Mouse (Mus musculus) heart, embryonic 13.5 days (tissue): ENCODE data around the gene Arrdc5. TPM values are rescaled to one million over a fixed set of nuclear protein-coding genes. Genes with fewer than 3 reads are reported as not detected.
A peak's percentile ranks its signal among the peaks of the same experiment; 100 is the strongest.

ENCODE experiments used
- ATAC-seq: fragments of 200-750 bp; cut with Nextera tagmentation; 2 replicates; pipeline ENCODE4 v1.8.0; 2017; ENCODE audit warnings: moderate TSS enrichment; ENCODE audit not compliant: insufficient number of reproducible peaks, low FRiP score, low TSS enrichment; ENCODE audit errors: extremely low read depth
- H3K27ac ChIP-seq: fragments of 300-500 bp; sonication (generic); replicated peaks from 2 replicates; pipeline ENCODE4 v1.5.1; 2015; ENCODE audit warnings: moderate library complexity, mild to moderate bottlenecking, inconsistent platforms
- H3K27me3 ChIP-seq: fragments of 300-500 bp; sonication (generic); replicated peaks from 2 replicates; pipeline ENCODE4 v1.6.1; 2015; ENCODE audit warnings: mild to moderate bottlenecking, inconsistent platforms
- H3K36me3 ChIP-seq: fragments of 300-500 bp; sonication (generic); 2 replicates; pipeline ENCODE4 v1.6.1; 2015; ENCODE audit warnings: mild to moderate bottlenecking, inconsistent platforms
- H3K4me1 ChIP-seq: fragments of 300-500 bp; sonication (generic); 2 replicates; pipeline ENCODE4 v1.6.1; 2015; ENCODE audit warnings: inconsistent platforms
- H3K4me2 ChIP-seq: fragments of 300-500 bp; sonication (generic); 2 replicates; pipeline ENCODE4 v1.6.1; 2015; ENCODE audit warnings: inconsistent platforms, mild to moderate bottlenecking, moderate library complexity
- H3K4me3 ChIP-seq: fragments of 300-500 bp; sonication (generic); 2 replicates; pipeline ENCODE4 v1.5.1; 2015; ENCODE audit warnings: moderate library complexity, mild to moderate bottlenecking, inconsistent platforms
- H3K9ac ChIP-seq: fragments of 300-500 bp; sonication (generic); 2 replicates; pipeline ENCODE4 v1.6.1; 2015; ENCODE audit warnings: inconsistent platforms, mild to moderate bottlenecking, moderate library complexity
- H3K9me3 ChIP-seq: fragments of 300-500 bp; sonication (generic); 2 replicates; pipeline ENCODE4 v1.6.1; 2016; ENCODE audit warnings: inconsistent platforms
- WGBS: fragments of 180-500 bp; shearing (Covaris S2); methylation state at CpG from one replicate; pipeline ENCODE4 v1.1.7; 2015; ENCODE audit warnings: mixed read lengths; 5-methylcytosine and 5-hydroxymethylcytosine counted together
- polyA plus RNA-seq: library from polyadenylated mRNA; unstranded; fragments of >200 nt; fragmentation: Nextera tagmentation; extraction: Ambion mirVana; gene quantifications from 2 replicates; pipeline ENCODE4 v1.2.1, GENCODE M21; 2015

Arrdc5 gene
- polyA plus RNA-seq, result not detected in 2 replicates

DNA sequence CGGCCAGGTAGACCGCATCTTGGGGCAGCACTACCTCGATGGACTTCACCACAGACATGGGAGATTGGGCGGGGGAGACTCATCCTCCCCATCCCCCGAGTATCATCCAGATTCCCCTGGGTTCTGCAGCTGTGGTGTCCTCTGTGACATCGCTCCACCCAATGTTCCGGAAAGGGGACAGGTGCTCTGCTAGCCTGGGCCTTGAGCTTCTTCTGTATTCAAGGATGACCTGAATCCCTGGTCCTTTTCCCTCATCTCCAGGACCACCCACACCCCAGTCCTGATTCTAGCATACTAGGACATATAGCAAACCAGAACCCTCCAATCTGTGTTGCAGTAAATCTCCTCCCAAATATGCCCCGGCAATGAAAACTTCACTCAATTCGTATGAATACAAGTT lies at the start of gene Arrdc5:
Arrdc5 (minus strand) TSS at position 101 of the 400 bp plus-strand sequence.
- ATAC-seq, result no peak
- WGBS, result 87% methylated on average over 9 of the region's 9 CpGs
- Histone ChIP-seq H3K9ac (no peak within 1 kb of the TSS), H3K4me1 (peaks cover 26% of the 10 kb centered on the region), H3K36me3 (no peaks in the 10 kb centered on the region; the same call in 1 of the 2 replicates), H3K4me2 (no peak within 1 kb of the TSS), H3K27ac (no peak within 1 kb of the TSS), H3K27me3 (no peaks in the 10 kb centered on the region), H3K9me3 (no peaks in the 10 kb centered on the region), H3K4me3 (no peak within 1 kb of the TSS)

DNA sequence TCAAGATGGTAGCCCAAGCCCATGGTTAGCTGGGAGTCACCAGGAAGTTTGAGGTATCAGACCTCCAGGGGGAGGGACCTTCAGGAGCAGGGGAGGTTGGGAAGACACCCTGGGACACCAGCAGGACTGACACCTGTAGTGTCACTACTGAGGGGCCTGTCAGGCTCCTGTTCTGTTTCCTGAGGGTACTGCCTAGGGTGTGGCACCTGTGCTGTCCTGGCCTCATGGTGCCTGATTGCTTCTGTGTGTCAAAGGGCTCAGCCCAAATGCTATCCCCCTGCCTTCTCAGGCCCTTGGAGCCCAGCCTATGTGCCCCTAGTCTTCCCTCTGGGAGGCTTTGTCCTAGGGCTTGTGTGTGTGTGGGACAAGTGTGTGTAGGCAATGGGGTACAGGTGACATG lies 48.5 kb upstream of the Arrdc5 start:
- Histone ChIP-seq H3K27me3 (no peaks in the 10 kb centered on the region), H3K36me3 (peaks cover 30% of the 10 kb centered on the region), H3K9ac (no peak overlapping the region), H3K4me1 (peaks cover 39% of the 10 kb centered on the region), H3K27ac (no peak overlapping the region), H3K4me3 (no peak overlapping the region), H3K4me2 (no peak overlapping the region), H3K9me3 (no peaks in the 10 kb centered on the region)
- no peak for ATAC-seq

DNA sequence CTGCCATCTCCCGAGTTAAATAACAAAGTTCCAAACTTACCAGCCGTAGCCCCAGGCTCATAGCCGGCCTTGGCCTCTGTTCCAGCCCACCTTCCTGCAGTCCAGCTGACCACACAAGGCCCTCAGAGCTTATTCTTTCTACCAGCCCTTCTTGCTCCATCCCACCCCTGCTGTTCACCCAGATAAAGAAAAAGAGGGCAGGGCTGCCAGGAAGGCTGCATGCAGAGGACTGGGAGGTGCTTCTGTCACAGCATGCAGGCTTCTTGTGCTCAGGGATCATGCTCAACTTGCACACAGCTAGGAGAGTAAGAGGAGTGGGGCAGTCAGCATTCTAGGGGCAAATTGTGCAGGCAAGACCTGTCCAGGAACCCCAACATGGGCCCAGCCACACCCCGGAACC lies 48.0 kb upstream of the Arrdc5 start:
- no peak overlapping the region for H3K4me2 ChIP-seq
- no peaks in the 10 kb centered on the region for H3K27me3 ChIP-seq
- no peak overlapping the region for H3K27ac ChIP-seq
- no peaks in the 10 kb centered on the region for H3K9me3 ChIP-seq
- peaks cover 44% of the 10 kb centered on the region for H3K4me1 ChIP-seq
- H3K4me3 ChIP-seq, result no peak overlapping the region
- peak overlapping the region; percentile 40; the same call in 1 of the 2 replicates for H3K9ac ChIP-seq
- ATAC-seq, result no peak
- peaks cover 26% of the 10 kb centered on the region for H3K36me3 ChIP-seq
- WGBS, result 68% methylated on average over 4 of the region's 4 CpGs

DNA sequence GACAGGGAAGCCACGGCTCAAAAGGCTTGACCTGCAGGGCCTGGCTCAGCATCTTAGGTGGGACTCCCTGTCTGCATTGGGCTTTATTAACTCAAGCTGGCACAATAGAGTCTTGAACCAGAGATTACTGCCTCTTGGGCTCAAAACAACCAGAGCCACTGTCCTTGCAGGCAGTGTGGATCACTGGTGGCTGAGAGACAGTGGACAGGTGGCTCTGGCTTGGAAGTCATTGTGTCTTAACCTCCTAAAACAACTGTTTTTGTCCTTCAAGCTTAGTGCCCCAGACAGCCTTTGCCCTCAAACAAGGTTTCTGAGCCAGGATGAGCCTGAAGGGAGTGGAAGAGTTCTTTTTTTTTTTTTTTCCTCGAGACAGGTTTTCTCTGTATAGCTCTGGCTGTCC lies 45.3 kb upstream of the Arrdc5 start:
- no peak overlapping the region for H3K27ac ChIP-seq
- WGBS, result 63% methylated on average over 2 of the region's 2 CpGs
- H3K9ac ChIP-seq, result no peak overlapping the region
- no peak overlapping the region for H3K4me2 ChIP-seq
- H3K36me3 ChIP-seq, result peaks cover 7% of the 10 kb centered on the region
- H3K27me3 ChIP-seq, result no peaks in the 10 kb centered on the region
- H3K4me3 ChIP-seq, result no peak overlapping the region
- no peaks in the 10 kb centered on the region for H3K9me3 ChIP-seq
- H3K4me1 ChIP-seq, result peaks cover 58% of the 10 kb centered on the region
- ATAC-seq, result no peak

DNA sequence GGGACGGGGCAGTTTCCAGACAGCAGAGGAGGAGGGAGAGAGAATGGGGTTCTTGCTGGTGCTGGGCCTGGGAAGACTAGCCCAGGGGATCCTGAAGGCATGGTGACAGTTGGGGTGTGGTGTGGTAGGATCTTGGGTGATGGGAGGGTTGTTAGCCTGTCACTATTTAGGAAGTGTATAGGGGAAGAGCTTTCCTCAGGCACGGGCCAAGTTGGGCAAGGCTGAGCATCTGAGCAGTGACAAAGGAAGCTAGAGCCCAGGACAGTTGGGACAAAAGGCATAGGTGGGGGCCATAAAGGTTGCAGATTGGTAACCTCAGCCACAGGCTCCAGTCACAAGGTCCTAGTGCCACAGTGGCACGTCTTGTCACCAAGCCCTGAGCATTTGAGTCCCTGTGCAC lies 43.4 kb upstream of the Arrdc5 start:
- H3K9me3 ChIP-seq, result no peaks in the 10 kb centered on the region
- peak overlapping the region; percentile 24; the same call in 1 of the 2 replicates for H3K9ac ChIP-seq
- H3K4me3 ChIP-seq, result no peak overlapping the region
- H3K27me3 ChIP-seq, result no peaks in the 10 kb centered on the region
- H3K4me2 ChIP-seq, result no peak overlapping the region
- ATAC-seq, result no peak
- H3K4me1 ChIP-seq, result peaks cover 54% of the 10 kb centered on the region
- 89% methylated on average over 3 of the region's 3 CpGs for WGBS
- peaks cover 7% of the 10 kb centered on the region for H3K36me3 ChIP-seq
- no peak overlapping the region for H3K27ac ChIP-seq

DNA sequence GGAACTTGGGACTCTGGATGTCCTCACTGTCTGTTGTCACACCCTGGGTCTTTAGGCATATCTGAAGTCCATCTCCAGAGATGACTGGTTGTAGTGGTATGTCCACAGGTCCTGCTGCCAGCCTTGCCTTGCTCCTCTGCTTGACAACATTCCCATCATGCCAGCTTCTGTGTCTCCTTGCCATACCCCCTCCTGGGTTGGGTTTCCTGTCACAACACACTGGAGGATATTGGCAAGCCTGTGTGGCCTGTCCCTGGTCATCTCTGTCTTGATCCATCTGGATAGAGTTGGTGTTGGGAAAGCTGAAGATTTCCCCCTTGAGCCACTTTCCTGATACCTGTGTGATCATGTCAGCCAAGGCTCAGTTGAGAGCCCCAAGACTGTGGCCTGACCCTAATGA lies 40.6 kb upstream of the Arrdc5 start:
- Histone ChIP-seq H3K9me3 (no peaks in the 10 kb centered on the region), H3K27me3 (no peaks in the 10 kb centered on the region), H3K4me1 (peaks cover 62% of the 10 kb centered on the region), H3K4me2 (no peak overlapping the region), H3K27ac (0 out of 2 replicates have a peak overlapping the region, but pooled peaks have one; percentile 21), H3K9ac (peak overlapping the region; percentile 48), H3K4me3 (no peak overlapping the region), H3K36me3 (peaks cover 7% of the 10 kb centered on the region)
- no peak for ATAC-seq

DNA sequence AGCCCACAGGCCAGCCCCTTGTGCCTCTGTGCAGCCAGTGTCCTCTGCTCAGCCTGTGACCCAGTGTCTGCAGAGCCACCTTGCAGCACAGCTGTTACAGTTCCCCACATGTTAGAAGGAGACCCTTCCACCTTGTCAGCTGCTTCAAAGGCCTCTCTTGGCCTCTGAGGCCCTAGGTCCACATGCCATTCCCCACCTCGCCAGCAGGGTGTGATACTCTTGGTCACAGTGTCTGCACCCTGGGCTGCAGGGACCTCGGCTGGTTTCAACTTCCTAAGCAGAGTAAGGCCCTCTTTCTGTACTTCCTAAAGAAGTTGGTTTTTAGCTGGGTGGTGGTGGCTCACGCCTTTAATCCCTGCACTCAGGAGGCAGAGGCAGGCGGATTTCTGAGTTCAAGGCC lies 38.8 kb upstream of the Arrdc5 start:
- no peaks in the 10 kb centered on the region for H3K27me3 ChIP-seq
- H3K27ac ChIP-seq, result no peak overlapping the region
- H3K36me3 ChIP-seq, result no peaks in the 10 kb centered on the region
- no peak overlapping the region for H3K4me2 ChIP-seq
- no peak overlapping the region for H3K9ac ChIP-seq
- ATAC-seq, result no peak
- no peak overlapping the region for H3K4me3 ChIP-seq
- WGBS, result 59% methylated on average over 4 of the region's 4 CpGs
- H3K9me3 ChIP-seq, result no peaks in the 10 kb centered on the region
- peaks cover 65% of the 10 kb centered on the region for H3K4me1 ChIP-seq

DNA sequence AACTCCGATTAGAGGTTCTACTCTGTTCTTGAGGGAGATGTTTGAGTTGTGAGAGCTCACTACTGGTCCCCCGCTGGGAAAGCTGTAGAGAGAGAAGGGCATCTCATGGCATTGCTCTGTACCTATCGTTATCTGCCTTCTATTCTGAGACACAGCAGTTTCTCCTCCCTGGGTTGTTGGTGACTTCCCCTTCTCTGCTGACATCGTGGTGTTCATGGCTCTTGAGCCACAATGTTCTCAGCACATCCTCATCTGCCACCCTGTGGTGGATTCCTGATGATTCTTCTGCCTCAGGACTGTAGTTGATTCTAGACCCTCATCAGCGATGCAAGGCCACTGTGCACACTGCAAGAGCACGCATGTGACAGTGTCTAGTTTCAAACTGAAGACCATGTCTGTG lies 37.7 kb upstream of the Arrdc5 start:
- H3K36me3 ChIP-seq, result no peaks in the 10 kb centered on the region
- H3K27me3 ChIP-seq, result no peaks in the 10 kb centered on the region
- peak overlapping the region; percentile 47; the same call in 1 of the 2 replicates for H3K9ac ChIP-seq
- H3K9me3 ChIP-seq, result no peaks in the 10 kb centered on the region
- WGBS, result 66% methylated on average over 6 of the region's 6 CpGs
- no peak overlapping the region for H3K4me3 ChIP-seq
- peaks cover 65% of the 10 kb centered on the region for H3K4me1 ChIP-seq
- ATAC-seq, result no peak
- H3K27ac ChIP-seq, result 0 out of 2 replicates have a peak overlapping the region, but pooled peaks have one; percentile 32
- no peak overlapping the region for H3K4me2 ChIP-seq

DNA sequence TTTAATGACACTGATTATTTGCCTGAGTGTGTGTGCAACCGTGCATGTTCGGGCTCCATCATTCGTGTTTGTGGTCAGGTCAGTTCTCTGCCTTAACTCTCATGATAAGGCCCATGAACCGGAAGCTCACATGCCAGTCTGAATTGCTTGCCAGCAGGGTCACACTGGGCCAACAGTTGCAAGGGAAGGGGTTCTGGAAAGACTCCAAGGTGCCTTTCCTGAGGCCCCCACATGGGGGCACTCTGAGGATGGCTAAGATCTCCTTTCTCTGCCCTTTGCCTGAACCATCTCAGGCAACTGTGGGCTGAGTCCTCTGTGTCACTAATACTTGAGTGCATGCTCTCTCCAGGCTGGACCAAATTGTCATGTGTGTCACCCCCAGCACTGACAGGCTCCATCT lies 37.1 kb upstream of the Arrdc5 start:
- H3K4me3 ChIP-seq, result no peak overlapping the region
- no peaks in the 10 kb centered on the region for H3K27me3 ChIP-seq
- H3K36me3 ChIP-seq, result no peaks in the 10 kb centered on the region
- no peak overlapping the region for H3K4me2 ChIP-seq
- WGBS, result 34% methylated on average over 4 of the region's 4 CpGs
- H3K4me1 ChIP-seq, result peaks cover 66% of the 10 kb centered on the region
- no peak overlapping the region for H3K9ac ChIP-seq
- H3K9me3 ChIP-seq, result no peaks in the 10 kb centered on the region
- H3K27ac ChIP-seq, result 0 out of 2 replicates have a peak overlapping the region, but pooled peaks have one; percentile 32
- ATAC-seq, result 0 out of 2 replicates have a peak, but pooled peaks have one; percentile 15

DNA sequence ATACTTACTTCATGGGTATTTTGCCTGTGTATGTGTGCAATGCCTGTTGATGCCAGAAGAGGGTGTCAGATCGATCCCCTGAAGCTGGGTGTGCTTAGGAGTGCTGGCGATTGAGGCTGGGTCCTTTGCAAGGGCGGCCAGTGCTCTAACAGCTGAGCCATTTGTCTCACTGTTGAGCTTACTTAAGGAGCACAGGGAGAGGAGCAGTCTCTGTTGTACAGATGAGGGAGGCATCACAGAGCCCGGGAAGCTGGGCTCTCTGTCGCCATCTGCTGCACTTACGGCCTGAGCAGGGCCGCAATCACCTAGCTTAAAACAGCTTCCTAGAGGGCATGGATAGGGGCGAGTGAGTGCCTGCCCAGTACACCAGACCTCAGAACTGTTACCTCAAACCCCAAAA lies 32.9 kb upstream of the Arrdc5 start:
- no peak overlapping the region for H3K4me2 ChIP-seq
- 44% methylated on average over 8 of the region's 8 CpGs for WGBS
- no peaks in the 10 kb centered on the region for H3K27me3 ChIP-seq
- H3K27ac ChIP-seq, result no peak overlapping the region
- H3K9ac ChIP-seq, result 0 out of 2 replicates have a peak overlapping the region, but pooled peaks have one; percentile 8
- peaks cover 78% of the 10 kb centered on the region for H3K4me1 ChIP-seq
- H3K4me3 ChIP-seq, result no peak overlapping the region
- no peaks in the 10 kb centered on the region for H3K36me3 ChIP-seq
- no peak for ATAC-seq
- H3K9me3 ChIP-seq, result no peaks in the 10 kb centered on the region

DNA sequence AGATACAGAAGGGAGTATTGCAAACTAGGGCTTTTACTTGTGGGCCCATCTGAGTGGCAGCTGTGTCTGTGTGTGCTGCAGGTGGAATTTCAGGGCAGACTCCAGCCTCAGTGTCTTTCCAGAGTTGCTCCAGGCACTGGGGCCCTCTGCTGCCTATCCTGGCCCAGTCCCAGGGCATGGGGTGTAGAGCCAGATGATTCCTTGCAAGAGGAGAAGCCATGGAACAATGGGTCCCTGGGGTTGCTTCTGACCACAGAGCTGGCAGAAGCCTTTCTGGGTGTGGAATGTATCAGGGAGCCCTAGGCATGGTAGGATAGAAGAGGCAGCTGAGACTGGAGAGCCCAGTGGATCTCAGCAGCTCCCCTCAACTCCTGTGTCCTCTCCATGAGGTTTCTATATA lies 31.2 kb upstream of the Arrdc5 start:
- H3K9ac ChIP-seq, result peak overlapping the region; percentile 37; the same call in 1 of the 2 replicates
- H3K27me3 ChIP-seq, result no peaks in the 10 kb centered on the region
- no peak overlapping the region for H3K4me3 ChIP-seq
- ATAC-seq, result no peak
- H3K27ac ChIP-seq, result no peak overlapping the region
- peaks cover 74% of the 10 kb centered on the region for H3K4me1 ChIP-seq
- H3K4me2 ChIP-seq, result no peak overlapping the region
- no peaks in the 10 kb centered on the region for H3K36me3 ChIP-seq
- no peaks in the 10 kb centered on the region for H3K9me3 ChIP-seq

DNA sequence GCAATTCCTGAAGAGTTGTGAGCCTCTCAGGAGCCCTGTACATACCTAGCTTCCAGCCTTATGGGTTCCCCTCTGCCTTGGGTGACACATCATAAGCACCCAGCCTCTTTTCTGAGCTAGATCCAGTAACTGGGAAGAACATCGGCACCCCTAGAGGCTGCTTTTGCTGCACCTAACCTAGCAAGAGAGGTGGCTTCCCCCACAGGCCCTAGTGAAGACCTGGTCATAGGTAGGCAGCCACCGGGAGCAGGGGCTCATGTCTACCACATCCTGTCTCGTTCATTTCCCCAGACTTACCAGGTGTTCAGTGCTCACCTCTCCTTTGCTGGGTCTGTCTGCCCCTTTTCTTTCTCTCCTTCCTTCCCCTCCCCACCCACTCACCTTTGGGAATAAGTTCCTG lies 30.3 kb upstream of the Arrdc5 start:
- Histone ChIP-seq H3K9me3 (no peaks in the 10 kb centered on the region), H3K4me2 (no peak overlapping the region), H3K36me3 (no peaks in the 10 kb centered on the region), H3K9ac (peak overlapping the region; percentile 40; the same call in 1 of the 2 replicates), H3K27ac (no peak overlapping the region), H3K4me1 (peaks cover 67% of the 10 kb centered on the region), H3K27me3 (no peaks in the 10 kb centered on the region), H3K4me3 (no peak overlapping the region)
- WGBS, result 69% methylated on average over 3 of the region's 3 CpGs
- no peak for ATAC-seq
